Mouse (Mus musculus): ENCODE measurements at regions not wholly inside any gene's neighbourhood (a gene's known extent, or its start where the extent isn't known, plus 50 kb on each side); places are given as distances from the start of the nearest gene placed in this dataset.

DNA sequence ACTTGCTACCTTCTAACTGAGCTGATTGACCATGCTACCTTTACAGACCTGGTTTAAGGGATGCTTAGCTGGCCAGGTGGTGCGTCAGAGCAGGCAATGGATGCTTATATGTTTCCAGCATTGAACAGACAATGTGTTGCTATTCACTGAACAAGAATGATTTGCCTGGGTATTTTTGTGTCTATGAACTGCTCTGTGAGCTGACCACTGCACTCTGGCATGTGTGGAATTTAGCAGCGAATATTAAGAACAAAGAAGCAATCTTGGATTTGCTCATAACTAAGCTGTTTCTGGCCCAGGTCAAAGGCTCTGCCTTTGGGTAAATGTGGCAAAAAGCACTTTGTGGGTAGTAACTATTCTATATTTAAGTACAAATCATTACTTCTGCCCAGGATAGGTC, 58.3 kb upstream of the Ccdc39 start:
- no peak for TF ChIP-seq POLR2A (IDR thresholded peaks at IDR 0.05; ENCODE audit: borderline replicate concordance, extremely low read depth, low read depth, low read length)
- TF ChIP-seq CTCF (IDR thresholded peaks at IDR 0.05; ENCODE audit: insufficient read depth, low read length) = no peak
- no peak overlapping the region for H3K4me3 ChIP-seq (replicated peaks; ENCODE audit: extremely low read depth, low read depth, low read length)
- no peaks in the 10 kb centered on the region for H3K4me1 ChIP-seq (ENCODE audit: control insufficient read depth, insufficient read depth, low read length)
- DNase-seq = no peak
- WGBS = 69% methylated on average over 2 of the region's 2 CpGs

DNA sequence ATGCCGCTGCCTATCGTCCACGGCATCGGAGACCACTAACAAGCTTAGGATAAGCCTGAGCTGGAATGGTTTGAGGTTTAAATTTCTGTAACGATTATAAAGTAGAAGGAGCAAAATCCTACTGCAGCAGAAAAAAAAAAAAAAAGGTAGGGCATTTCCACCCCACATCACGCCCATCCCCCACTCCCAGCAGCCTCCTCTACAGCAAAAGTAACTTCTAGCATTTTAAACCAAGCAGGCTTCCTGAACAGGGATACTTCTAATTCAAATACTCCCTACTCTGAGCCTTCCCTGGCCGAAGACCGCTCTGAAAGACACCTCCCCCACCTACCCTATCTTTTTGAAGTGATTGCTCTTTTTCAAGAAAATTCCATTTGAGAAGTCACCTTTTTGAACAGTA, 59.2 kb upstream of the Ccdc39 start:
- 81% methylated on average over 8 of the region's 8 CpGs for WGBS
- no peak for TF ChIP-seq POLR2A (IDR thresholded peaks at IDR 0.05; ENCODE audit: borderline replicate concordance, extremely low read depth, low read depth, low read length)
- no peak for TF ChIP-seq CTCF (IDR thresholded peaks at IDR 0.05; ENCODE audit: insufficient read depth, low read length)
- no peak for DNase-seq
- Histone ChIP-seq H3K4me3 (replicated peaks; ENCODE audit: extremely low read depth, low read depth, low read length) (no peak overlapping the region), H3K4me1 (ENCODE audit: control insufficient read depth, insufficient read depth, low read length) (no peaks in the 10 kb centered on the region)

DNA sequence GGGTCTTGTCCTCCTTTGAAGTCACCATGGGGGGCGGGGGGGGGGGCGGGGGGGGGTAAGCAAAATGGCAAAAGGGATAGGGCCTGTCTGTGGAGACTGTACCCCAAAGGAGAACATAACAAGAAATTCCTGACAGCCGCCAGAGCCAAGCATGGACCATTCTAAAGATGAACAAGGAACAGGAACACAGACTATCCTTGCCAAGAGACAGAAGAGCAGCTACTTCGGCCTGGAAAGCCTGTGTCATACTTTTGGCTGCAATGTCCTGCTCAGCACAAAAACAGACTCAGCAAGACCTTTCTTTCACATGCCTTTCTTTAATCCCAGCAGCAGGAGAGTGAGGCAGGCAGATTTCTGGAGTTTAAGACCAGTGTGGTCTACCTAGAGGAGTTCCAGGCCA, 59.7 kb upstream of the Ccdc39 start:
- H3K4me1 ChIP-seq (ENCODE audit: control insufficient read depth, insufficient read depth, low read length) = no peaks in the 10 kb centered on the region
- no peak for DNase-seq
- no peak overlapping the region for H3K4me3 ChIP-seq (replicated peaks; ENCODE audit: extremely low read depth, low read depth, low read length)
- WGBS = 54% methylated on average over 4 of the region's 4 CpGs
- TF ChIP-seq POLR2A (IDR thresholded peaks at IDR 0.05; ENCODE audit: borderline replicate concordance, extremely low read depth, low read depth, low read length) (no peak), CTCF (IDR thresholded peaks at IDR 0.05; ENCODE audit: insufficient read depth, low read length) (no peak)

DNA sequence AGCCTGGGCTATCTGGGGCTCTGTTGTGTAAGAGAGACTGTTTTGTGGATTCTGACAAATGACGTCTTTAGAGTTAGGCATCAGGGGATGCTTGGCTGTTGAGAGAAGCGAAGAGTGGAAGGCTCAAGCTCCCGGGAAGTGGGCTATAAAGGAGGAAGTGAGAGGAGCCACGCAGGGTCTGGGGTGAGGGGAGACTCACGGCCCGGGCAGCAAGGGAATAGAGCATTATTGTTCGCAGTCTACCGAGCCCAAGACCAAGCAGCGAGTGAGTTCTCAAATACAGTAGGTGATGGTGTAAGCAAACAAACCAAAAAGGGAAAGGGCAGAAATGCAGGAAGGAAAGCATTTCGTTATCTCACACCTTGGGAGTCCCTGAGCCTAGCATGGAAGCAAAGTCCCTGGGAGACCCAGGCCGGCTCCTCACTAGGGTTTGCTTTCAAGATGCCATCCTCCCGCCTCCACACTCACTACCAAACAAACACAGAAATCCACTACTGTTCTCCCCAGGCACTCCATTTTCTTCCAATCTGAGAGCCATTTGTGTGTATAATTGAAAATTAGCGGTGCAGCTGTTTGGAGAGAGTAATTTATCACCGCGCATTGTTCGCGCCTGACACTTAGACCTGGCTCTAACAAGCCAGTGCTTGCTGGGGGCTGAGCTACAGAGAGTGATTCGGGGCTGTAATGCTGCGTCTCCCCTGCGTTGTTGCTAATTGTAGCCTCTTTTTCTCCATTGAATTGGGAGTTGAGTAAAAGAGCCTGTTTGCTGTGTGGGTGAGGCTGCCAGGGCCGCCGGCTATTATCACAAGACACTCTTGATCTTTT, 61.0 kb upstream of the Ccdc39 start:
- Histone ChIP-seq H3K4me3 (replicated peaks; ENCODE audit: extremely low read depth, low read depth, low read length) (no peak overlapping the region), H3K4me1 (ENCODE audit: control insufficient read depth, insufficient read depth, low read length) (no peaks in the 10 kb centered on the region)
- 53% methylated on average over 22 of the region's 22 CpGs for WGBS
- no peak for TF ChIP-seq POLR2A (IDR thresholded peaks at IDR 0.05; ENCODE audit: borderline replicate concordance, extremely low read depth, low read depth, low read length)
- no peak for TF ChIP-seq CTCF (IDR thresholded peaks at IDR 0.05; ENCODE audit: insufficient read depth, low read length)
- no peak for DNase-seq

DNA sequence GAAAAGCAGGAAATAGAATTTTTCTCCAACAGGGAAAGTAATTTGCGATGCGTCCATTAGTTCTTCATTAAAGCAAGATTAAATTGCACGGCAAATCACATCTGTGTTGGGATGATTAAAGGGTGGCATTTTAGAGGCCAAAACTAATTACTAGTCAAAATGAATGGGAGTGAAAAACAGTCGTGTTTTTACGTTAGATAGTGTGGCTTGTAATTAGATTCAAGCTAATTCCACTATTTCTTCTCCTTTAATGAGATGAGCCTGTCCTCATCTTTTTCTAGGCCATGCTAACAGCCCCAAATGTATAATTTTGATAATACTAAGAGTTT, 61.5 kb upstream of the Ccdc39 start:
- no peak for TF ChIP-seq POLR2A (IDR thresholded peaks at IDR 0.05; ENCODE audit: borderline replicate concordance, extremely low read depth, low read depth, low read length)
- Histone ChIP-seq H3K4me3 (replicated peaks; ENCODE audit: extremely low read depth, low read depth, low read length) (no peak overlapping the region), H3K4me1 (ENCODE audit: control insufficient read depth, insufficient read depth, low read length) (no peaks in the 10 kb centered on the region)
- WGBS = 60% methylated on average over 5 of the region's 5 CpGs
- no peak for DNase-seq

DNA sequence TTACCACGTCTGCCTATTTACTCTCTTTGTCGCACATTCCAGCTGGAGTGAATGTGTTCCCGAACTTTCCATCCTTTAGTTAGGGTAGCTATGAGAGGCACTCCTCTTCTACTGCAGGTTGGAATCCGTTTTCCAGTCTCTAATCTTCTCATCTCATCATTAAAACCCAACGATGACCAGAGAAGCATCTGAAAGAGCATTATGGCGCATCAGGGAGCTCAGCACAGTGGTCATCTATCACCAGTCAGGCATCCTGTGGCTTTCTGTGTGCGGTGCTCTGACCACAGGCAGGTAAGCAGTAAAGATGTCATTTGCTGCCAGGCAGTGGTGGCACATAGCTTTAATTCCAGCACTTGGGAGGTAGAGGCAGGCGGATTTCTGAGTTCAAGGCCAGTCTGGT, 63.0 kb upstream of the Ccdc39 start:
- WGBS = 83% methylated on average over 8 of the region's 8 CpGs

DNA sequence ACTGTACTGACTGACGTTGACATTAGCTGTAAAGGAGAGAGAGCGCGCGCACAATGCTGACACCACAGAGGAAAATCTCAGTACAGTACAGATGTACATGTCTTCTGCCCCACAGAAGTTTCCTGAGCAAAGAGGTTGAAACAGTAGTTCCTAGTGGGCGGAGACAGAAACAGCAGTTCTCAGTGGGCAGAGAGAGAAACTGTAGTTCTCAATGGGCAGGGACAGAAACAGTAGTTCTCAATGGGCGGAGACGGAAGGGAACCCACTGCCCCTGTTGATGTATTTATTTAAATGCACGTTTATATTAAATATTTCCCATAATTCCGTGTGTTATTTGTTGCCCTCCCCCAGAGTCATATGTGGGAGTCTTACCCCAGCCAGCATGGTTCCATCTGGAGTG, 67.4 kb upstream of the Ccdc39 start:
- no peak for DNase-seq
- no peak for TF ChIP-seq CTCF (IDR thresholded peaks at IDR 0.05; ENCODE audit: insufficient read depth, low read length)
- TF ChIP-seq POLR2A (IDR thresholded peaks at IDR 0.05; ENCODE audit: borderline replicate concordance, extremely low read depth, low read depth, low read length) = no peak
- no peak overlapping the region for H3K4me3 ChIP-seq (replicated peaks; ENCODE audit: extremely low read depth, low read depth, low read length)
- 80% methylated on average over 9 of the region's 9 CpGs for WGBS
- no peaks in the 10 kb centered on the region; the same call in 1 of the 2 replicates for H3K4me1 ChIP-seq (ENCODE audit: control insufficient read depth, insufficient read depth, low read length)

More for the DNA sequence above, 63.0 kb upstream of the Ccdc39 start:
- no peaks in the 10 kb centered on the region for H3K4me1 ChIP-seq (ENCODE audit: control insufficient read depth, insufficient read depth, low read length)
- no peak overlapping the region for H3K4me3 ChIP-seq (replicated peaks; ENCODE audit: extremely low read depth, low read depth, low read length)
- no peak for DNase-seq
- TF ChIP-seq CTCF (IDR thresholded peaks at IDR 0.05; ENCODE audit: insufficient read depth, low read length) (no peak), POLR2A (IDR thresholded peaks at IDR 0.05; ENCODE audit: borderline replicate concordance, extremely low read depth, low read depth, low read length) (no peak)

DNA sequence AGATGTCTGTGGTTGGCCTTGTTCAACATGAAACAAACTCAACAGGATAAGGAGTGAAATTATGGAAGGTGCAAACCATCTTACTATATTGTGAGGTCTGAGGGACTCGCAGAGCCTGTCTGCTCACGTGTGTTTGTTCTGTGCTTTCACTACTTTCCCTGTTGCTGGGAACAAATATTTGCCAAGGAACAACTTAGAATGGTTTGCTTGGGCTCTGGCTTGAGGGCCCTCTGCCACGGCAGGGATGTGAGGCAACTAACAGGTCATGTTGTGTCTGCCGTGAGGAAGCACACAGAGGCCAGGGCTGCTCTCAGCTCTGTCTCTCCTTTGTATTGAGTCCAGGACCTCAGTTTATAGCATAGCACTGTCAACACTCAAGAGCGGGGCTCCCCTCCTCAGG, 69.4 kb upstream of the Ccdc39 start:
- no peak overlapping the region for H3K4me3 ChIP-seq (replicated peaks; ENCODE audit: extremely low read depth, low read depth, low read length)
- H3K4me1 ChIP-seq (ENCODE audit: control insufficient read depth, insufficient read depth, low read length) = no peaks in the 10 kb centered on the region; the same call in 1 of the 2 replicates
- TF ChIP-seq CTCF (IDR thresholded peaks at IDR 0.05; ENCODE audit: insufficient read depth, low read length) (no peak), POLR2A (IDR thresholded peaks at IDR 0.05; ENCODE audit: borderline replicate concordance, extremely low read depth, low read depth, low read length) (no peak)
- DNase-seq = no peak
- 66% methylated on average over 5 of the region's 5 CpGs for WGBS

DNA sequence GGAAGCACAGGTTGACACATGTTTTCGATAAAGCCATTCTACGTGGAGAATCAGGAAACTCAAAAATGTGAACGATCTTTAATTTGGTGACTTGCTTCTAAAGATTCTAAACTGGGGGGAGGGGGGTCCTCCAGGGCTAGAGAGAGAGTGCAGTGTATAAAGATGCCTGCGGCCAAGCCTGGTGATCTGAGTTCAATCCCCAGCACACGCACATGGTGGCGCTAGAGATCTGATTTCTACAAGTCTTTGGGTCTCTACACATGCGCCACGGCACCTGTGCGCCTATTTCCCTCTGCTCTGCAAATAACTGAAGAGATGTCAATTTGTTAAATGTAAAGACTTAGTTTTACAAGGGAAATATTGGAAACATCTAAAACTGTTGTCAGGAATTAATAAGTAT, 70.3 kb upstream of the Ccdc39 start:
- TF ChIP-seq CTCF (IDR thresholded peaks at IDR 0.05; ENCODE audit: insufficient read depth, low read length) (no peak), POLR2A (IDR thresholded peaks at IDR 0.05; ENCODE audit: borderline replicate concordance, extremely low read depth, low read depth, low read length) (no peak)
- no peak overlapping the region for H3K4me3 ChIP-seq (replicated peaks; ENCODE audit: extremely low read depth, low read depth, low read length)
- DNase-seq = no peak
- 57% methylated on average over 9 of the region's 9 CpGs for WGBS
- no peaks in the 10 kb centered on the region; the same call in 1 of the 2 replicates for H3K4me1 ChIP-seq (ENCODE audit: control insufficient read depth, insufficient read depth, low read length)

DNA sequence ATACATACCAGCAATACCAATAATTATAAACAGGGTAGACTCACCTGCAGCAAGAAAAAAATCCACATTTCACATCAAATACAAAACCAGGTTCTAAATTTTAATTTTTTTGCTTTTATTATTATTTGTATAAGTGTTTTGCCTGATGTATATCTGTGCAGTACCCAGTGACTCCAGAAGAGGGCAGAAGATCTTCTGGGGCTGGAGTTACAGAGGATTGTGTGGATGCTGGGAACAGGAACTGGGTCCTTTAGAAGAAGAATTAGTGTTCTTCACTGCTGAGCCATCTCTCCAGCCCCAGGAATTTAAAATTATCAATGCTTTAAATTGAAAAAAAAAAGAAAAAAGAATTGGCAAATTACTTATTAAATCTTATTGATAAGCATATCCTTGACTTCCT, 71.7 kb upstream of the Ccdc39 start:
- TF ChIP-seq CTCF (IDR thresholded peaks at IDR 0.05; ENCODE audit: insufficient read depth, low read length) (no peak), POLR2A (IDR thresholded peaks at IDR 0.05; ENCODE audit: borderline replicate concordance, extremely low read depth, low read depth, low read length) (no peak)
- DNase-seq = no peak
- Histone ChIP-seq H3K4me3 (replicated peaks; ENCODE audit: extremely low read depth, low read depth, low read length) (no peak overlapping the region), H3K4me1 (ENCODE audit: control insufficient read depth, insufficient read depth, low read length) (no peaks in the 10 kb centered on the region; the same call in 1 of the 2 replicates)
